Mouse (Mus musculus) testis, adult 2 months (tissue): ENCODE measurements around the gene Vmn1r200.

Experiments used
- CTCF ChIP-seq: fragments of 200-500 bp; IDR thresholded peaks from 2 replicates; pipeline ENCODE4 v1.5.1; 2012; ENCODE audit warnings: low read depth, mild to moderate bottlenecking, inconsistent platforms, low read length, moderate library complexity; ENCODE audit not compliant: control insufficient read depth, insufficient read depth, insufficient replicate concordance
- POLR2A ChIP-seq: fragments of 200-500 bp; IDR thresholded peaks from 2 replicates; pipeline ENCODE4 v1.6.1; 2012; ENCODE audit warnings: low read depth, mild to moderate bottlenecking, inconsistent platforms, low read length, moderate library complexity; ENCODE audit not compliant: control insufficient read depth

DNA sequence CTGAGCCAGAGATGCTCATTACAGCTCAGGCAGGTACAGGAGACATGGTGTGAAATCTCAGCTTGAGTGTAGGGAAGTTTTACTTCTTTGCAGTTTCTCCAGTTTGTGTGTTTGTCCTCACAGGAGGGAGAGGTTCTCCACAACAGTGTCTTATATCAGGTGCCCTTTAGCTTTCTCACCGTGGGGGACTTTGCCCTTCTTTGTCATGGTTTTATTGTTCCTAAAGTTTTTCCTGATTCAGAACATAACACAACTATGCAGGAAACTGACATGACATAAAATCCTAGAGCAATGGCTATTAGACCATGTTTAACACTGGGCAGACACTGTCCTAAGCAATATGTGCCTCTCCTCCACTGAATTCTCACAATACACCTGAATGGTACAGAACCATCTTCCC is 39.4 kb upstream of the Vmn1r200 start:
- no peak for TF ChIP-seq CTCF
- no peak for TF ChIP-seq POLR2A
